Mouse (Mus musculus) spleen, postnatal 36 days (tissue): ENCODE measurements around the gene Zar1.
"Not testable (repeated sequence)": the region's sequence is repeated elsewhere in the genome, so short reads cannot be mapped to it uniquely, and the experiment has no call there.

Source experiments
- DNase-seq, 2 experiments: peaks; one replicate each; pipeline ENCODE4 v3.0.0; 2022; ENCODE audit warnings: low spot score in 2 of 2, mixed read lengths in 1 of 2

Zar1 gene

DNA sequence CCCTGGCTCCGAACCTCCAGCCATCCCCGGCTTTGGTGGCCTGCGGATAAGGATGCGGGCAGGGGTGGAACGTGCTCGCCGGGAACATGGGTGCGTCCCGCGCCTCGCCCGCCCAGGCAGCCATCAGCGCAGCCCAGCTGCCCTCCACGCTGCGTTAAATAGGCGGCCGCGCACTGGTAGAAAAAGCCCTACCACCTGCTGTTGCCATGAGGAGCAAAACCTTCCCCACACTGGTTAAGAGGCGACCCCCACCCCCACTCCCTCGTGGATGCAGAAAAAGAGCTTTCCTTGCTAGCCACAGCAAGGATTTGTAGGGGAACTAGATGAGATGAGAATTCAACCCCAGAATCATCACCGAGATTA lies at the start of gene Zar1:
TSS of gene Zar1 (minus strand) at position 285 of the 363 bp plus-strand sequence.
- not testable (repeated sequence) for DNase-seq

DNA sequence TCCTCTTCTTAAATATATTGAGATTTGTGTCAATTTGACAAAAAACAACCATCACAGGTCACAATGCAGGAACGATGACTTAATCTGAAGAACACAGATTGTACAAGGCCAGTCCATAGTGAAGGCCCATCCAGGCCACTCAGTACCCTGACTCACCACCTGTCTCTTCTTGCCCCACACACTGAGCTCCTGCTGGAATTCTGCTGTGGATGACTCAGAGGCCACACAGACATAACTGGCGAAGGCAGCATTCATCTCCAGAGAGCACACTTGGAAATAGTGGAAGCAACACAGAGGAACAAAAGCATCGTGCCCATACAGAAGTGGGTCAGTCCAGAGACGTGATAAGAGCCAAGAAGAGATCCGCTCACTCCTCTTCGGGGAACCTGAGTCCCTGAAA lies 49.0 kb upstream of the Zar1 start:
- no peak for DNase-seq

DNA sequence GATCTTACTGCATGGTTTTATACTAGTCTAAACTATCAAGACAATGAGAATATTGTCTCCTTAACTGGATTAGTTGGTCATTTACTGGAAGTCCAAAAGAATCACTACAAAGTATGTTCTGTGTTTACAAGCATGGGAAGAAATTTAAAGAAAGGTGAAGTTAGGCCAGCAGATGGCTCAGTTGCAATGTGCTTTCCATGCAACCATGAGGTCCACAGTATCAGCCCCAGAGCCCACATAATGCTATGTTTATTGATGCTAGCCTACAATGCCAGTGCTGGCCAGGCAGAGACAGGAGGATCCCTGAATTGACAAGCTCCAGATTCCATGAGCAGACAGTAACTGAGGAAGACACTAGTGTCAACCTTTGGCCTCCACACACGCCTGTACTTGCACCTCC lies 40.0 kb upstream of the Zar1 start:
- no peak for DNase-seq

DNA sequence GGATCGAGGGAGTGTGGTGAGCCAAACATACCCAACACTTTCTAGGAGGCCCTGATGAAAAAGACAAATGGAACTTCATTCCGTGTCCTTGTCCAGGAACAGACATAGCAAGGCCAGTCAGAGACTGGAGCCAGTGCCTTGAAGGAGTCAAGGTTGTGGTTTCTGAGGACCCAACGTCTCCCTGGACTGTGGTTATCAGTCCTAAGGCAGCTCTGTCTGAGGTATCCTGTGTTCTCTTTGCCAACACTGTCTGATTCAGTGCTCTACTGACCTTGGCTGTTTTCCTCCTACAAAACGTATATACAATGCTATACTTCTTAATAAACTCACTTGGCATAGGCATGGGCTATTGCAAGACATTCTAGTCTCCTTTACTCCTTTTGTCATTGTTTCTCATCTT lies 36.4 kb upstream of the Zar1 start:
- no peak for DNase-seq

DNA sequence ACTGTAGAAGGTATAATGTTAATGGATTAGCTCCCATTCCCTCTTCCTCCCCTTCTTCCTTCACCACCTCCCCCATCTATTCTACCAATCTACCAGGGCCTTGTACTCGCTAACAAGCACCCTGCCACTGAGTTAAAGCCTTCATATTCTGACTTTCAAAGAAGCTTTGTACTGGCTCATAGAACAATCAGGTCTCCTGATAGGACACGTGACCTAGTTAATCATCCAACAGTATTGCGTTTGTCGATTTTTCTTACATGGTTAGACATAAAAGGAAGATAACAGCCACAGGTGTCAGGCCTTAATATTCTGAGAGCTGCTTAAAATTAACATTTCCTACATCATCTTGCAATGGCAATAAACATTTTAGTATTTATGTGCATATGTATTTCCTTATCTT lies 22.1 kb upstream of the Zar1 start:
- DNase-seq: no peak

DNA sequence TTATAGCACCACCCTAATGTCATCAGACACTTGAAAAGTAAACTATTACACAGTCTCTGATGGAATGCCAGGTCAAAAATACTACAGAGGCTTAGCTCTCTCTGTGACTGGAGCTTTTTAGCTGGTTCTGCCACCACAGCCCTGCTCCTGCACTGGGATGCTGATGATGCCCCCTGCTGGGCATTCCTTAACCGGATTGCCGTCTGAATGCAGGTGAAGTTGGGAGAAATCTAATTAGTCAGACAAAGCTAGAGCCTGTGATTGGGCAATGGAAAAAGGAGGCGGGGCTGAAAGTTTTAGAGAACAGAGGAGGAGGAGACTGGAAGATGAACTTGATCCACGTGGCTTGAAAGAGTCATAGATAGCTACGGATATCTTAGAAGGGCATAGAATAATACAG lies 20.0 kb upstream of the Zar1 start:
- no peak for DNase-seq

DNA sequence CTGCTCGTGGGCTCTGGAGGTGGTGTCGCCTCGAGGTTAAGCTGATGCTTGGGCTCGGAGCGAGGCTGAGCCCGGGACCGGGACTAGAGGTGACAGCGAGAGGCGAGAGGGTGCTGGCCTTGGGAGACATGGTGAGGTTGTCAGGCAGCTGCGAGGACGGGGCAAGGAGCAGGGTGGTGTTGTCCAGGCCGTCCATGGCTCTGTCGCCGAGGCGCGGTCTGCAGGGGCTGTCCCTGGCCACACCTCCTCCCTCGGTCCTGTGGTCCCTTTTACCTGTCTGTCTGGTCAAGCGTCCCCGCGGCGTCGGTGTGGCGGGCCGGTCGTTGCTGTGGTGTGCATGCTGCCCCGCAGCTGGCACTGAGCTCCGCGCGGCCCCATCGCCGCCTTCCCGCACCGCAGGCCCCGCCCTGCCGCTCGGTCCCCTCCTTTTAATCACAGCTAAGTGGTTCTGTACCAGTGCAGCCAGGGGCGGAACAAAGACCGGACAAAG lies 6.2 kb upstream of the Zar1 start, which contains the start of gene Gm5868:
TSS of gene Gm5868 (minus strand) at position 360 of the 490 bp plus-strand sequence.
- DNase-seq: no peak

DNA sequence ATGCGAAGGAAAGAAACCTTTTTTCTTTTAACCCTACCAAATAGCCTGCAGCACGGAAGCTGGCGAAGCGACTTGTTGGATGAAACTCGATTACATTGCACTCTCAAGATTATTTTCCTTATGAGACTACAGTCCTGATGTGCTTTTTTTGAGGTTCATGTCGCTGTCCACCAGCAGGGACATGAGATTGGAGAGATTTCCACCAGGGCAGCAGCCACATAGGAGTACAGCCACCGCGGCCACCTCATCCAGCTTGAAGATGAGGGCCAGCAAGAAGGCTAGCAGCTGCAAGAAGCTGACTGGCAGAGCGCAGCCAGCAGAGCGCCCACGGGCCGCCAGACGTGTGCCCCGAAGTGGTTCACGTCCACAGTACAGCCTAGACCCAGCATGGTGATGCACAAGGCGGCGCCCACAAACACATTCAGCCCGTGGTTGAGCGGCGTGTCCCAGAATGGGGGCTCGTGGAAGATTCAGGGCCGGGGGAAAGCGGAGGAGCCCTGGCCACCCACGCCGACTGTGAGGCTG lies 5.7 kb upstream of the Zar1 start:
- not testable (repeated sequence) for DNase-seq

DNA sequence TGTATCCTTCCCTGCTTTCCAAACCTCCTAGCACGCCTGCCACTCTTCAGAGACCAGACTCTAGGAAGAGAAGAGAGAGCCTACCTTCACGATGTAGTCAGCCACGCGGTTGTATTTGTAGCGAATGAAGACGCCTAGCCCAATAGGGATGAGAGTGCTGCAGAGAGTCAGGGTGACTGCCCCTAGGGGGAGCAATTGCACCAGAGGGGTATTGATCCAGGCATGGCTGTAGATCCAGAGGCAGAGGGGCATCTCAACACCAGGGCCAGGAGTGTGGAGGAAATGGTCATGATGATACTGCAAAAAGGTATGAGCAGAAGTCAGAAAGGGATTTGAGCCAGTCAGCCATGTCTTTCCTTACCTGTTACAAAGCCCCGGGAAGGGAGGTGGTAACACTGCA lies 5.1 kb upstream of the Zar1 start:
- not testable (repeated sequence) for DNase-seq

DNA sequence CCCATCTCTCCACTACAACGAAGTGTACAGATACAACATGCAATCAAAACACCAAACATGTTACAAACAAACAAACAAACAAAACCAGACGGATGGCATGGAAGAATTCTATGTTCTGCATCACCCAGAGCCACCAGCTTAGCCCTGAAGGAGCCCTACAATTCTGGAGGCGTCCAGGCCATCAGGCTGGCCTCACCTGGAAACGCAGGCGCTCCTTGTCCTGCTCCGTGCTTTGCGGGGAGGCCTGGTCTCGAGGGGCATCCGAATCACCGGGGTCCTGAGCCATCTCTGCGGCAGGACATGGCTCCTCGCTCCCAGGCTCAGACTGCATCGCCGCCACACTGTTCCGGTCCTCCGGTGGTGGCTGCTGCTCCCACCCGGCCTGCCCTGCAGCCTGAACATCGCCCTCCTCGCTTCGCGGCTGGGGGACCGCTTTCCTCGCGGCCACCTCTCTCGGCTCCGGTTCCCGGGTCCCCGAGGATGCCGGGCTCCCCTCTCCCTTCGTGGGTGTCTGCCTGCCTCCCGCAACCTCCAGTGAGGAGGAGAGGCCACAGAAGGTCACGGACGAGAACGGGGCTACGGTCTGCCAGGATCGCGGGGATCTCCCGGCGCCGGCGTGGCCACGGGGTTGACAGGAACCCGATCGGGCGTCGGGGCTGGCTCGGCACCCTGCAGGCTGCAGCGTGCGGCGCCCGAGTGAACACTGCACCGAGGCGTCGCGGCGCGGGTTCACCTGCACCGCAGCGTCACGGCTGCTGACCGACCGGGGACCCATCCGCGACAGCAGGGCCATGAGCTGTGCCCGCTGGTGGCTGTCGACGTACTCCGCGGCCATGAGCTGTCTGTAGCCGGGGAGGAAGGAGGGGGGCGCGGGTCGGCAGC lies 725 bp downstream of the Zar1 start:
- DNase-seq: not testable (repeated sequence)

DNA sequence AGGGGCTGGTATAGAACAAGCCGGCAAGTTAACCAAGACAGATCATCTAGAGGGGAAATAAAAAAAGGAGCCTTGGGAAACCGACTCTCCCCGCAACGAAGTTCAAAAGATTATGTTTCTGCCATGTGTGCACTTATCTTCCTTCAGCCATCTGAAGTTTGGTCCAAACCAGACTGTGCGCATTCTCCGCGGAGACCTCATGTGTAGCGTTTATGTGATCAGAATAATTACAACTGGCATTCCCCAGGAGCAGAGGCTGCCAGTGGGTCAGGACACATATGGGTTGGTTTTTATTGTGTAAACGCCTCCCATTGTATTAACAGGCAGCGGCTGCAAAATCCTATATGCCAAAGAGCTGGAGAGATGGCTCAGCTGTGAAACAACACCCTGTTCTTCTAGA lies 1.5 kb downstream of the Zar1 start:
- DNase-seq: not testable (repeated sequence)

DNA sequence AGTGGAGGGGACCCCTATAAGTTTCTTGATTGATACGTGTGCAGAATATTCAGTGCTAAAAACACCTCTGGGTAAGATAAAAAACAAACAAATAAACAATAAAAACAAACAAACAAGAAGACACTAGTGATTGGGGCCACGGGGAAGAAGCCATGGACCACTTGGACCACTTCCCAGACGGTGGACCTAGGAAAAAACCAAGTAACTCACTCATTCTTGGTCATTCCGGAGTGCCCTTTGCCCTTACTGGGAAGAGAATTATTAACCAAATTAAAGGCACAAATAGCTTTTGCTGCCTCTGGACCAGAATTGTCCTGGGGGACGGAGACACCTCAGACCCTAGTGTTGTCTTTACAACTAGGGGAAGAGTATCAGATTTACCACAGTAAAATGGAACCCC lies 15.4 kb downstream of the Zar1 start:
- DNase-seq: no peak

DNA sequence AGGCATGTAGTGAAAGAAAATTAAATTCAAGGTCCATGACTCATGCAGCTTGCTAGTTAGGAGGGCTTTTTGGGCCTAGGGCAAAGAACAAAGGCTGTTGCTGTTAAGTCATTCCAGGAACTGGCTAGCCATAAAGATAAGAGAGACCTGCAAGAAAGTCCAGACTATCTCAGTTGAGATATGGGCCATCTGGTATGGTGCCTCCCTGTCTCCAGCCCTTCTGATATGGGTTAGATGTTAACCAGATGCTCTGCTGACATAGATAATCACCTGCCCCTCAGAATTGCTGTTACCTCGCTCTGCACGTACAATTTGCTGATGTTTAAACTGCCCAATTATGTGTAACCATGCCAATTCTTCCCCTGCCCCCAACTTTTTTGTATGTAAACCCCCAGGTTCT lies 17.9 kb downstream of the Zar1 start:
- DNase-seq: not testable (repeated sequence)

DNA sequence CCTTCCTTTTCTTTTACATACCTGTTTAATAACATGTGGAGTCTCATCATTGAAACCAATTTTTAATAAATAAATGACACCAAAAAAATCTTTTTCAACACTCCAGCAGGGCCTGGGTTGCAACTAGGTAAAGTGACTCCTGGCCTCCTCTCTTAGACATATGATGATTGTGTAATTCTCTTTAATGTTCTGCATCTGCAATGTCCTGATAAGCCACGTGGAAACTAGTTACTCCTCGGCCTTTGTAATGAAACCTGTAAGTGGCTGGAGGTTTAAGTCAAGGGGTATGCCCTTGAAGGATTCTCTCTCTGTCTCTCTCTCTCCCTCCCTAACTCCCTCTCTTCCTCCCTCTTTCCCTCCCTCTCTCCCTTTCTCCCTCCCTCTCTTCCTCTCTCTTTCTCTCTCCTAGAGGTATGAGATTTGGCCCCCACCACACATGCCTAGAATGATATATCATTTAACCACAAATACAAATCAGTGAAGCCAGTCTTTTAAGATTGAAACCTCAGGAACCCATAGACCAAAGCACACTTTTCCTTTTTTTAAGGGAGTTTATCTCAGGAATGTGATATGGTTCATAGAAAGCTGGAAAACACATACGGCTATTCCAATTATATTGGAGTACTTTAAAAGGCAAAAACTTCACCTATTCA lies 20.0 kb downstream of the Zar1 start:
- DNase-seq: no peak

DNA sequence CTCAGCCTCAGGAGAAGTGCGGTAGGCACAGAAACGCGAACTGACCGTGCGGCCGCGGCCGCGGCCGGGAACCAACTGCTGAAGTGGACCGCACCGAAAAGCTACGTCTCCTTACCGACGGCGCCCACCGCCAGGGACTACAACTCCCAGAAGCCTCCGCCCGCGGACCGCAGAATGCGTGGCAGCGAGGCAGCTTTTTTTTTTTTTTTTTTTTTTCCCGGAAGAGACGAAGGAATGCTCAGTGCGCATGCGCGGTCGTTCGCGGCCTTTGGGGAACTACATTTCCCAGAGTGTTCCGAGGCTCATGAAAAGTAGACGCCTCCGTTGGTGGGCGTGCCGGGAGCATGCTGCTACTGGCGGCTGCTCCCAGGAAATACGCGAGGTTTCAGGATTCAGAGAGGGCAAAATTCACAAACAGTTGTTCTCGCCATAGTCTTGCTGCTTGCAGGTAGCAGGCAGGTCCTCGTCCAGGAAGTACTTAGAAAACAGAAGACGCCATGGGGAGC lies 21.5 kb downstream of the Zar1 start, which contains the start of gene Nfxl1:
TSS of gene Nfxl1 (minus strand) at position 141 of the 506 bp plus-strand sequence.
- peak; percentile 94 to 97 for DNase-seq

DNA sequence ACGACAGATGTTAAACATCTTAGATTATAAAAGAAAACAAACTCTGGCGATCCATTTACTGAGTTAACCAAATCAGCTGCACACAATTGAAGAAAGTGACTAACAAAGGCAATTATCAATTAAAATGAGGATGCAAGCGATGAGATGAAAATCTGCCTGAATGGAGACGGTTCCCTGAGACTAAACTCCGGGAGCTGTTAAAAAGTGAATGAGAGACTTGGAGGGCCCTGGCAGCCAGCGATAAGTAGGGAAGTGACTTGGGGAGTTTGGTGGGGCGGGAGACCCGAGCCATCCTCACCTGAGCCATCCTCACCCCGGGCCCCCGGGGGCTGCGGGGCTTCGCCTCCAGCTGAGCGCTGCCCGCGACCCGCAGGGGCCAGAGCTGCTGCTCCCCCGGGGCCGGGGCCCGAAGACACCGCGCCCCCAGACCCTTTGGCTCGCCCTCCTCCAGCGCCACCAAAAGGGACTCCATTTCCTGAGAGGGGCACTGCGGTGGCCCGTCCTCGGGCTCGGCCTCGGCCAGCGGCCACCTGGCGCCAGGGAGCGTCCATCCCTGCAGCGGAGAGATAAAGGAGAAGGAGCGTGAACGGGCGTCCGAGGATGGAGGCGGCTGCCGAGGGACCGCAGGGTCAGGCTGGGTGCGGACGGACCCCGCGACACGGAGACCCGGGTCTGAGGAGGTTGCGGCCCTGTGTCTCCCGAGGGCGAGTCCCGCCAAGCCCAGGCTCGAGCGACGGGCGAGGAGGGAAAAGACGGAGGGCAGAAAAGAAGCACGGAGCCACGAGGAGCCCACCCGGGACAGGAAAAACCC lies 22.1 kb downstream of the Zar1 start:
- peak in 1 of 2 experiments; percentile 26 for DNase-seq

DNA sequence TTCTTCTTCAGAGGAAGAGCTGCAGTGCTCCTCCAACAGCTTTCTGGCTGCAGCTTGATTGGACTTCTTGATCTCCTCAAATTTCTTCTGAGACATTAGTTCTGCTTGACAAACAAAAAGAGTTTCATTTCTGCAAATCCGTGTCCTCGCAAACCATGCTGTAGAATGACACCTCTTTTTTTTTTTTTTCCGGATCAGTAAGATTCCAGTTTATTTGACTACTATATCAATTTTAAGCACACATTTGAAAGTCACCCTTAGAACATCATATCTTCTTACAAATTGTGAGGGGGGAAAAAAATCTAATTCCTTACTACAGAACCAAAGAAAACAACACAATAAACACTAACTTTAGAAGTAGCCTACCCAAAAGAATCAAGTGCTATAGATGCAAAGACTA lies 24.8 kb downstream of the Zar1 start:
- DNase-seq: no peak

DNA sequence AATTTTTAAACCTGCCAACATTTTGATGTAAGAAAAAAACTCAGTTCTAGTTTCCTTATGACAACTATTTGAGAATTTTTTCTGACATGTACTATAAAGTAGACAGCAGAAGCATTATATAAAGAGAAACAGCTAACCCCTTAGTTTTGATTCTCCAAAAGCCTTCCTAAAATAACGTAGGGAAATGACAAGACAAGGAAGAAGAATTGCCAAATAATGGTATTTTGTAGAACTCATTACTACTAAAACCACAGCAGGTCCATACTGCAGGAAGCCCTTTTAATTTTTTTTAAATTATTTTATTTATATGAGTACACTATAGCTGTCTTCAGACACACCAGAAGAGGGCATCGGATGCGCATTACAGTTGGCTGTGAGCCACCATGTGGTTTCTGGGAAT lies 29.8 kb downstream of the Zar1 start:
- no peak for DNase-seq

DNA sequence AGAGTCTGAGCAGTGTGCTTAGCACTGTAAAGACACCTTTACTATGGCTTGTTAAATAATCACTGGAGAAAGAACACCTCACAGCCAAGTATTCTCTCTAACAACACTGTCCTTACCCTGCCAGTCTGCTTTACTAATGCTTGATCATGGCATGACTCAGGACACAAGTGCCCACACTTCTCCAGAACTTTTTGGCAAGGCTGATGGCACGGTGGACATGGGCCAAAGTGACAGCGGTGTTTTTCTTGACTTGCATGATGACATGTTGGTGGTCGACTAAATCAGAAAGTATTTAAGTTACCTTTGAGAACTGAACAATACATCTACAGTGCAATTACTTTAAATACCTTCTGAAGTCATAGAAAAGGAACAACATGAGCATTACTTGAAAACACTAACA lies 52.2 kb downstream of the Zar1 start:
- DNase-seq: no peak
